Mouse (Mus musculus) ES-Bruce4 (cell line): Measurements from ENCODE around the gene Adam15.

Experiments
- CTCF ChIP-seq: IDR thresholded peaks from one replicate; pipeline ENCODE4 v1.8.1; 2011; ENCODE audit warnings: low read depth, low read length
- POLR2A ChIP-seq: IDR thresholded peaks from one replicate; pipeline ENCODE4 v1.8.1; 2011; ENCODE audit warnings: low read length; ENCODE audit not compliant: insufficient read depth

GRCm38 (mm10) chr3:89333053-89333452, 16.7 kb downstream of the Adam15 start:
- TF ChIP-seq CTCF, result no peak
- TF ChIP-seq POLR2A, result no peak
